Mouse (Mus musculus): Measurements from ENCODE around the gene Tnfsf13.

Gene Tnfsf13

GRCm38 (mm10) chr11:69680136-69680855, 5.3 kb downstream of the Tnfsf13 start:
- DNase-seq, result no peak

GRCm38 (mm10) chr11:69679144-69679543, 6.4 kb downstream of the Tnfsf13 start:
- DNase-seq, result no peak

- peak; percentile 100 for DNase-seq
These were observed 13.3 kb downstream of the Tnfsf13 start, which contains the start of gene Eif4a1 for GRCm38 (mm10) chr11:69672211-69672706. Gene Eif4a1, minus strand, starts transcription at chr11:69672423.

GRCm38 (mm10) chr11:69671726-69672124, 13.9 kb downstream of the Tnfsf13 start:
- no peak for DNase-seq

GRCm38 (mm10) chr11:69670786-69671725, 14.5 kb downstream of the Tnfsf13 start:
- peak; percentile 98 for DNase-seq

- DNase-seq, result no peak
These were observed 18.9 kb downstream of the Tnfsf13 start for GRCm38 (mm10) chr11:69666665-69667005.

- DNase-seq, result peak; percentile 48
These were observed 19.5 kb downstream of the Tnfsf13 start, which contains the start of gene Cd68 for GRCm38 (mm10) chr11:69665961-69666664. Gene Cd68, minus strand, starts transcription at chr11:69666153.

- no peak for DNase-seq
These were observed 20.1 kb downstream of the Tnfsf13 start for GRCm38 (mm10) chr11:69665457-69665960.

GRCm38 (mm10) chr11:69664841-69665240, 20.7 kb downstream of the Tnfsf13 start:
- DNase-seq, result no peak

- peak; percentile 33 for DNase-seq
These were observed 21.8 kb downstream of the Tnfsf13 start for GRCm38 (mm10) chr11:69663795-69664194.

GRCm38 (mm10) chr11:69662967-69663671, 22.5 kb downstream of the Tnfsf13 start:
- DNase-seq, result no peak

- DNase-seq, result peak; percentile 96
These were observed 23.2 kb downstream of the Tnfsf13 start, which contains the start of gene Mpdu1 for GRCm38 (mm10) chr11:69662213-69662966. Gene Mpdu1, minus strand, starts transcription at chr11:69662642.

- peak; percentile 41 for DNase-seq
These were observed 24.2 kb downstream of the Tnfsf13 start for GRCm38 (mm10) chr11:69661221-69661881.

GRCm38 (mm10) chr11:69657462-69657881, 28.1 kb downstream of the Tnfsf13 start:
- no peak for DNase-seq

GRCm38 (mm10) chr11:69656617-69657461, 28.7 kb downstream of the Tnfsf13 start:
- peak; percentile 67 for DNase-seq

GRCm38 (mm10) chr11:69656065-69656455, 29.5 kb downstream of the Tnfsf13 start:
- no peak for DNase-seq

GRCm38 (mm10) chr11:69655264-69656064, 30.1 kb downstream of the Tnfsf13 start, which contains the start of gene Sox15:
Gene Sox15, plus strand, starts transcription at chr11:69655314.
- DNase-seq, result peak; percentile 87

- no peak for DNase-seq
These were observed 30.8 kb downstream of the Tnfsf13 start for GRCm38 (mm10) chr11:69654760-69655159.

GRCm38 (mm10) chr11:69653399-69653798, 32.2 kb downstream of the Tnfsf13 start:
- DNase-seq, result no peak
